Mouse (Mus musculus) gastrocnemius, postnatal 14 days (tissue): ENCODE results near the gene Tapbp. TPM values are rescaled to one million over a fixed set of nuclear protein-coding genes. Genes with fewer than 3 reads are reported as not detected.
"Not testable (repeated sequence)": the region's sequence is repeated elsewhere in the genome, so short reads cannot be mapped to it uniquely, and the experiment has no call there.

Experiments
- DNase-seq: peaks from one replicate; pipeline ENCODE4 v3.0.0; 2021; ENCODE audit warnings: mixed read lengths
- intact Hi-C: fragments of 180-260 bp; cut with DNase I; formaldehyde crosslinking; loops from one replicate; pipeline ENCODE4 v1.15.1; 2025; ENCODE audit warnings: low total_unique reads
- total RNA-seq, 2 experiments: library from RNA; stranded (reverse); gene quantifications; 2 replicates each; pipeline ENCODE4 v1.2.3; 2021

Tapbp gene
- total RNA-seq, 2 experiments from 2014 or later = 32.9 to 35.7 TPM

- DNase-seq = no peak
- intact Hi-C loops = no loop called here
Observed at GRCm38 (mm10) chr17:33935422-33936055, 19.8 kb downstream of the Tapbp start.

DNA sequence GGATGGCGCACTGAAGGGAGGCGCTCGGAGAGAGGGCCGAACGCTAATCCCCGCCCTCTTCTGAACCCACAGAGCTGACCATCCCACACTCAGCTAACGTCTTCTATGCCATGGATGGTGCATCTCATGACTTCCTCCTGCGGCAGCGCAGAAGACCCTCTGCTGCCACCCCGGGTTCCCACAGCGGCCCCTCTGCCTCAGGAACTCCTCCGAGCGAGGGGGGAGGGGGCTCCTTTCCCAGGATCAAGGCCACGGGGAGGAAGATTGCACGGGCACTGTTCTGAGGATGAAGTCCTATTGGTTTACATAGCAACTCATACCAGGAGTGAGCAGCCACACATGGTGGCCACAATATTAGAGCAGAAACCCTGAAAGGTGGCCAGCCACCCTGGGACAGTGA is 21.3 kb downstream of the Tapbp start:
- no peak for DNase-seq
- intact Hi-C loops = no loop called here

- DNase-seq = no peak
- intact Hi-C loops = no loop called here
Observed at GRCm38 (mm10) chr17:33938783-33939182, 23.1 kb downstream of the Tapbp start.

DNA sequence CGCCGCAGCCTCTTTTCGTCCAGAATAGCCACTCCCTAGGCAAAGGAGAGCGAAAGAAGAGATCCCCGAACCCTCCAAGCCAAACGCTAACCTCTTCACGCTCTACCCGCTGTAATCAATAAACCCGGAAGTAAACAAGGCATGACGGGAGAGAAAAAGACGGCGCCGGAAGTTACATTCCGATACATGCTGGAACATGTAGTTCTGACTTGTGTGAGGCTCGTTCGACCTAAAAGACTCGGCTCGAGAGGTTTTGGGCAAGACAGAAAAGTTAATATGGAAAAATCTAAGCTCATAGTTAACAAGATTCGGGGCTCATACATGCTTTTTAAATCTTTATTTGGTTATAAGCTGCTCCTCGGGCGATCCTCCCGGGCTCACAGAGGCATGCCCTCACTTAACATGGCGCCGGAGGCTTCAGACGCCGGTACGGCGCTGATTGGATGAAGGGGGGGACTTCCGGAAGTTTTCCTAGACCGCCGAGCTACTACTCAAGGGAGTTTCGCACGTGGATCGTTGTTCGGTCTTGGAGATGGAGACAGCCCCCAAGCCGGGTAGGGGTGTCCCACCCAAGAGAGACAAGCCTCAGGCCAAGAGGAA is 24.6 kb downstream of the Tapbp start, which contains the start of the genes Pfdn6 and Wdr46:
TSS of gene Pfdn6 (minus strand) at position 138 of the 600 bp plus-strand sequence.
TSS of gene Wdr46 (plus strand) at position 455 of the 600 bp plus-strand sequence.
- DNase-seq = peak; percentile 85
- intact Hi-C loops = no loop called here

GRCm38 (mm10) chr17:33940981-33941380 is 25.3 kb downstream of the Tapbp start:
- intact Hi-C loops = no loop called here
- no peak for DNase-seq

DNA sequence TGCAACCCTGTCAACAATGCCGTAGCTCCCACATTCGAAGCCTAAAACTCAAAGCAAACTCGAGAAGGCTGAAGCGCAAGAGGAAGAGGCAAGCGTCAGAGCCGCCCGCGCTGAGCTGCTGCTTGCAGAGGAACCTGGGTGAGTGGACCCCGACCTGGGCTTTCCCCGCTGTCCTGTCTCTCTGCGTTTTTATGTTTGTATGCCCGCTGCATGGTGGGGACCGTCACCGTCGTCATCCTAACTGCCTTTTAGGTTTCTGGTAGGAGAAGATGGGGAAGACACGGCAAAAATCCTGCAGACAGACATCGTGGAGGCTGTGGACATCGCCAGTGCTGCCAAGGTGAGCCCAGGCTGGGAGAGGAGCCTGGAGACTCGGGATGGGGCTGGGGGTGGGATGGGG is 25.7 kb downstream of the Tapbp start:
- no peak for DNase-seq
- intact Hi-C loops = no loop called here

DNA sequence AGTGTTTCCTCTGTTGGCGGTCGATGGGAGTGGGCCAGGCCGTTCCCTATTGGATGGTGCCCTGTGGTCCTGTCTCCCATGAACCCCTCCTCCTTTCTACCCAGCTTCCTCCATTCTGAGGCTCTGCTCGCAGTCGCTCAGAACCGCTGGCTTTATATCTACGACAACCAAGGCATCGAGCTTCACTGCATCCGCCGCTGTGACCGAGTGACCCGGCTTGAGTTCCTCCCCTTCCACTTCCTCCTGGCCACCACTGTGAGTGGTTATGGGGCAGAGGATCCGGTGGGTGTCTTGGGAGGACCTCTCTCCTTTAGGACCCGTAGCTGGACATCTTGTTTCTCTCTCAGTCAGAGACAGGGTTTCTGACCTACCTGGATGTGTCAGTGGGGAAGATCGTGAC is 27.8 kb downstream of the Tapbp start:
- DNase-seq = no peak
- intact Hi-C loops = no loop called here

GRCm38 (mm10) chr17:33947430-33948089 is 31.9 kb downstream of the Tapbp start:
- no peak for DNase-seq
- intact Hi-C loops = no loop called here

DNA sequence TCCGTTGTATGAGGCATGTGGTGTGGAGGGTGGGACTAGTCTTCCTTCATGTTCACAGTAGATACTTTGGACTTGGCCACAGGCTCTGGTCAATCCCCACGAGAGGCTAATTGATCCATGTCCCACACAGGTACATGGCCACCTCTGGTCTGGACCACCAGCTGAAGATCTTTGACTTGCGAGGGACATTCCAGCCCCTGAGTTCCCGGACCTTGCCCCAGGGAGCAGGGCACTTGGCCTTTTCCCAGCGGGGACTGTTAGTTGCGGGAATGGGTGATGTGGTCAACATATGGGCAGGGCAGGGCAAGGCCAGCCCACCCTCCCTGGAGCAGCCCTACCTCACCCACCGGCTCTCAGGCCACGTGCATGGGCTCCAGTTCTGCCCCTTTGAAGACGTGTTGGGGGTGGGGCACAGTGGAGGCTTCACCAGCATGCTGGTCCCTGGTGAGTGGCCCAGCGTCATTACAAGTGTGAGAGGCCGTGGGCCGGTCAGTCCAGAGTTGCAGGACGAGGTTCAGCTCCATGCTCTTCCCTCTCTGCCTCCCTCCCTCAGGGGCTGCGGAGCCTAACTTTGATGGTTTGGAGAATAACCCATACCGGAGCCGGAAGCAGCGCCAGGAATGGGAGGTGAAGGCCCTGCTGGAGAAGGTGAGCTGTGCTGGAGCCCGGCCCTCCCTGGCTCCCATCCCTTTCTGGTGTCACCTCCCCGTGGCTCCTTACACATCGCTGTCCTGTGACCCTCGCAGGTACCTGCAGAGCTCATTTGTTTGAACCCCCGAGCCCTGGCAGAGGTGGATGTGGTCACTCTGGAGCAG is 32.6 kb downstream of the Tapbp start:
- intact Hi-C loops = no loop called here
- no peak for DNase-seq

- intact Hi-C loops = no loop called here
- no peak for DNase-seq
Observed at GRCm38 (mm10) chr17:33948905-33949537, 33.3 kb downstream of the Tapbp start.

DNA sequence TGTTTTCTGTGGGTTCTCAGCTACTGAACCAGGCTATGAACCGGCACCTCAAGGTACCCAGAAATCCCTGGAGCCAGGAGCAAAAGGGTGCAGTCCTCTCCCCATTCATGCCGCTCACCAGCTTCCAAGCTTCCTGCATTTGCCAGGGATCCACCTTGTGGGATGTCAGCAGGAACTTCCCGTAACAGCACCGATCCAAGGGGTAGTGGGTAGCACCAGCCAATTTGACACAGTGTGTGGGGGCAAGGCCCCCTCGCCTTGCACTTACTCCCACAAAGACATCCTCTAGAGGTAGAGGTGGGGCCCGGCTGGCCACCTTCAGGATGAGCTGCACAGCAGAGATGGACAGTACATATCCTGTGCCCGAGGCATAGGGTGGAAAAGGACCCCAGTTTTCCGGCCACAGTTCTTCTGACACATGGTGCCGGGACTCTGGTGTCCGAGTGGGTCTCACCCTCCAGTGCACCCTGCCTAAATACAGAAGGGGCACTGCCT is 34.5 kb downstream of the Tapbp start:
- no peak for DNase-seq
- intact Hi-C loops = no loop called here

DNA sequence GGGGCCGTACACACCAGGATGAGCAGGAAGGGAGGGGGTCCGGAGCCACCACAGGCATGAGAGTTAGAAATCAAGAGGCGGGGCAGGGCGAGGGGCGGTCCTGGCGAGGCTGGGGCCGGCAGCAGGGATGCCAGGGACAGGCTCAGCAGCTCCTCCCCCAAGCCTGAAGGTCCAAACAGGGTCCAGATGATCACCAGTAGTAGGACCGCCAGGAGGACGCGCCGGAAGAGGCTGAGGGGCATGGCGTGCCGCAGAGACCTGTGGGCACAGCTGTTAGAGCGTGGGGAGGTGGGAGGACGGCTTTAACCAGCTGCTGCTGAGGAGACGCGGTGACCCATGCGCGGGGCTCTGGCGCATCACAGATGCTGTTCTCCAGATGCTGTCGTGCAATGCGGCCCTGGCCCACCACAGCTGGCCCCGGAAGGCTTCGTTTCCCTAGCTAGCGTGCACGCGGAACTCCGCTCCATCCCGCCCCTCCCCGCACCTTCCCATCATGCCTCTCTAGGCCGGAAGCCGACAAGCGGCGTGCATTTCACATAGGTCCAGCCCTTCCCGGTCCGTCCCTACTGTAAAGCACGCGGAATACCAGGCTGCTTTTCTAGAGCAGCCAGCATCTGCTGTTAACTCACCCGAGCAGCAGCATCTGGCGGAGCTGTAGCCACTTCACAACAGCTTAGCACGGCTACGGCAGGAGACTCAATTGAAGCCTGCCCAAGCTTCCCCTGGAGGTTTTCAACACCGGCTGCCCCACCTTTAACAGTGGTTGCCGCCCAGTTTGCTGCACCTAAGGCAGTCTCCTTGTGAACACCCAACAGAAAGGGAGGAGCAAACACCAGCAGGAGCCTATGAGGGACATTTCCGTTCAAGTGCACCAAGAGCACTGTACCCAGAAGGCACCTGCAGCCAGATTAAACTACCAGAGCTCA is 35.6 kb downstream of the Tapbp start, which contains the start of gene B3galt4:
TSS of gene B3galt4 (minus strand) at position 468 of the 926 bp plus-strand sequence.
- peak; percentile 80 for DNase-seq
- intact Hi-C loops = no loop called here

- DNase-seq, intact Hi-C loops: not testable (repeated sequence)
Observed at GRCm38 (mm10) chr17:33952015-33952414, 36.3 kb downstream of the Tapbp start.

DNA sequence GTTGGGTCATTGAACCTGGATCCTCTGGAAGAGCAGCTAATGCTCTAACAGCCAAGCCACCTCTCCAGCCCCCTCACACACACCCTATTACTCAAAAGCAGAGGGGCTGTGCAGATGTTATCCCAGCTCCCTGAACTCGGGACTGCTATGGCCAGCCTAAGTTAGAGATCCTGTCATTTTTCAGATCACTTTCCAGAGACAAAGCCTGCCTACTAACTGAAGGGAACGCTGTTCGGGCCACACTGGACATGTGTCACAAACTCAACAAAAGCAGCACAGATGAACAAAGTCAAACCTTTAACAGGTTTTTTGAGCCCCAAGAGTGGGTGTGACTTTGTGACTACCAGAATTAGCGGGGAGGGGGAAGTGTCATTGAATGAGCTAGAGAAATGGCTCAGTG is 37.2 kb downstream of the Tapbp start:
- intact Hi-C loops = no loop called here
- DNase-seq = no peak

GRCm38 (mm10) chr17:33953310-33953709 is 37.6 kb downstream of the Tapbp start:
- intact Hi-C loops = no loop called here
- no peak for DNase-seq

DNA sequence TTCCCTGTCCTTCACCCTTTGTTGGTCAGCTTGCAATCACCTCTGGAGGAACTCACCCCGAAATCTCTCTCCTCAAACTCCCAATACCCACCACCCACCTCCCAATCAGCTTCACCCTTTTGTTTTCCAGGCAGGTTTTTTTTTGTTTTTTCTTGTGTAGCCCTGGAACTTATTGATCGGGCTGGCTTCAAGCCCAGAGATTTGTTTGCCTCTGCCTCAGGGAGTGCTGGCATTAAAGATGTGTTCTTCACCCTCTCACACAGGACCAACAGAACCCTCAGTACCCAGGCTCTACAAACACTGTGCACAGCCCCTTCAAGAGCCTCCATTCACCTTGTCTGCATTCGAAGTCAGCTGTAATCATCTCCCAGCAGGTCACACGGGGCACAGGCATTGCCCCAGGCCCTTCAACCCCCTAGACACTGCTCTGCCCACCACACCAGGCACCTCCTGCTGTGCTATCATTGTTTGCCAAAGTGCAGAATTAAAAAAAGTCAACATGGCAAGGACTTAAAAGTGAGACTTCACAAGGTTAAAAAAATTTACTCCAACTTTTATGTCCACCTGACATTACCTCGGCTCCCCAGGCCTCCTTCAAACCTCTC is 38.4 kb downstream of the Tapbp start:
- intact Hi-C loops = no loop called here
- no peak for DNase-seq

DNA sequence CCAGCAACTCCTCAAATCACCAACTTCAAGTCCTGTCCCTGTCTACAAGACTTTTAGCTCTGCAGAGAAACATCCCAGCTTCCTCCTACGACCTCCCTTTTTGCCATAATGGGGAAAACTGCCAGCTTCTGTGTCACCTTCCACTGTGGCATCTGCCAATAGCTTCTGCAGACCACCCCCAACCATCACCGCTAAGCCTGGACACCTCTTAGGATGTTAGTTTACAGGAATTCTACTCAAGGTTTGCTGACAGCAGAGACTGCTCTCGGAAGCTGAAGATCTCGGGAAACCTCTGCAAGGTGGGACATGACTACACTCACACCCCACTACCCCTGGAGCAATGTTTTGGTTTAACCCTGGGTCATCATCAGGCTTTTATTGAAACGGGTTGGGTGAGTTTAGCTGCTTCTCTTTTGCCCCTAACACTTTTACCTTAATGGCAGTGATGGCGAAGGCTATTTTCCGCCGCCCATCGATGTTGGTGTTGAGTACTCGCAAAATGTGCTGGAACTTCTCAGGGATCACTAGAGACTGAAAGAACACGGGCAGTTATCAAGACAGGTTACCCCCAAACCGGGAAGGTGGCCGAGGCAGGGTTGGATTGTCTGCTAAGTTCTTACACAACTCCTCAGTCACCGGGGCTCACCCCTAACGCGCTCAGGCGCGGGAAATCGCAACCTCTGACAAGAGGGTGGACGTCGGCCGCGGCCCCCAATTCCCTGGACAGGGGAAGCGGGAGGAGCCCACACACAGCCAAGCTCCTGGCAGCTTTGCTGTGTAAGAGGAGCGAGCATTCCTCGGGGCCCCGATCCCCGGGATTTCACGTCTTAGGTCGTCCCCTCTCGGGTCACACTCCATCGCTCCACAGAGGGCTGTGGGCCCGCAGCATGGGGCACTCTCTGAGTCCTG is 39.2 kb downstream of the Tapbp start:
- intact Hi-C loops = loop anchor here (5.0 kb wide), 1 partner anchor 1312 kb away; no protein-coding TSS in a partner anchor
- DNase-seq = no peak
